Mouse (Mus musculus) thymus, adult 2 months (tissue): ENCODE data around the gene Hist1h3f.

Experiments used
- CTCF ChIP-seq: fragments of 200-500 bp; IDR thresholded peaks from 2 replicates; pipeline ENCODE4 v1.5.1; 2012; ENCODE audit warnings: mild to moderate bottlenecking, control low read depth, low read length, moderate library complexity, borderline replicate concordance; ENCODE audit not compliant: control insufficient read depth, poor library complexity, insufficient read depth; ENCODE audit errors: extremely low read depth
- POLR2A ChIP-seq: fragments of 200-500 bp; IDR thresholded peaks from 2 replicates; pipeline ENCODE4 v1.6.1; 2012; ENCODE audit warnings: mild to moderate bottlenecking, low read length, control low read depth, moderate library complexity; ENCODE audit not compliant: control insufficient read depth, poor library complexity, insufficient read depth; ENCODE audit errors: extremely low read depth

- TF ChIP-seq CTCF (no peak), POLR2A (no peak)
These were observed 11.4 kb upstream of the Hist1h3f start for GRCm38 (mm10) chr13:23532262-23533075.
